Mouse (Mus musculus): ENCODE data around the gene Clasp2. TPM values are rescaled to one million over a fixed set of nuclear protein-coding genes. Genes with fewer than 3 reads are reported as not detected.

Gene Clasp2
- total RNA-seq, 2 experiments from 2014 or later: 212 TPM

- TF ChIP-seq CTCF (IDR thresholded peaks at IDR 0.05): no peak
- Histone ChIP-seq H3K27ac (no peak overlapping the region), H3K4me3 (no peak overlapping the region)
- no peak for DNase-seq (ENCODE audit: extremely low spot score in 1 of 2, low spot score in 2 of 2)
- intact Hi-C loops (cut with DNase I): no loop called here
These were observed 181.4 kb downstream of the Clasp2 start for GRCm38 (mm10) chr9:113922677-113923076.

GRCm38 (mm10) chr9:113924883-113925282 lies 183.6 kb downstream of the Clasp2 start:
- no peak overlapping the region for H3K27ac ChIP-seq
- TF ChIP-seq CTCF (IDR thresholded peaks at IDR 0.05): no peak
- intact Hi-C loops (cut with DNase I): no loop called here
- DNase-seq (ENCODE audit: extremely low spot score in 1 of 2, low spot score in 2 of 2): no peak
- H3K4me3 ChIP-seq: no peak overlapping the region

- TF ChIP-seq CTCF (IDR thresholded peaks at IDR 0.05): no peak
- intact Hi-C loops (cut with DNase I): no loop called here
- H3K27ac ChIP-seq: no peak overlapping the region
- no peak for DNase-seq (ENCODE audit: extremely low spot score in 1 of 2, low spot score in 2 of 2)
- H3K4me3 ChIP-seq: no peak overlapping the region
These were observed 187.3 kb downstream of the Clasp2 start for GRCm38 (mm10) chr9:113928591-113928990.

- DNase-seq (ENCODE audit: extremely low spot score in 1 of 2, low spot score in 2 of 2): no peak
- no peak for TF ChIP-seq CTCF (IDR thresholded peaks at IDR 0.05)
- no peak overlapping the region for H3K27ac ChIP-seq
- H3K4me3 ChIP-seq: no peak overlapping the region
- intact Hi-C loops (cut with DNase I): no loop called here
These were observed 188.4 kb downstream of the Clasp2 start for GRCm38 (mm10) chr9:113929676-113930075.

GRCm38 (mm10) chr9:113930534-113931374 lies 189.5 kb downstream of the Clasp2 start, which contains the start of gene Ubp1:
TSS of gene Ubp1 (plus strand) at chr9:113930934.
- intact Hi-C loops (cut with DNase I): no loop called here
- peak within 1 kb of the TSS; percentile 87 for H3K27ac ChIP-seq
- TF ChIP-seq CTCF (IDR thresholded peaks at IDR 0.05): no peak
- H3K4me3 ChIP-seq: peak within 1 kb of the TSS; percentile 84
- peak; percentile 94 to 97 for DNase-seq (ENCODE audit: extremely low spot score in 1 of 2, low spot score in 2 of 2)

- intact Hi-C loops (cut with DNase I): no loop called here
- Histone ChIP-seq H3K4me3 (peak overlapping the region; percentile 84), H3K27ac (peak overlapping the region; percentile 61)
- no peak for TF ChIP-seq CTCF (IDR thresholded peaks at IDR 0.05)
- DNase-seq (ENCODE audit: extremely low spot score in 1 of 2, low spot score in 2 of 2): peak; percentile 26 to 37
These were observed 190.3 kb downstream of the Clasp2 start for GRCm38 (mm10) chr9:113931375-113932099.

- DNase-seq (ENCODE audit: extremely low spot score in 1 of 2, low spot score in 2 of 2): no peak
- H3K27ac ChIP-seq: peak overlapping the region; percentile 61; the same call in 1 of the 2 replicates
- no peak for TF ChIP-seq CTCF (IDR thresholded peaks at IDR 0.05)
- intact Hi-C loops (cut with DNase I): no loop called here
- H3K4me3 ChIP-seq: peak overlapping the region; percentile 84
These were observed 190.8 kb downstream of the Clasp2 start for GRCm38 (mm10) chr9:113932100-113932470.

GRCm38 (mm10) chr9:113932501-113932900 lies 191.2 kb downstream of the Clasp2 start:
- Histone ChIP-seq H3K27ac (peak overlapping the region; percentile 61; the same call in 1 of the 2 replicates), H3K4me3 (peak overlapping the region; percentile 84)
- no peak for TF ChIP-seq CTCF (IDR thresholded peaks at IDR 0.05)
- intact Hi-C loops (cut with DNase I): no loop called here
- DNase-seq (ENCODE audit: extremely low spot score in 1 of 2, low spot score in 2 of 2): no peak

- no peak for DNase-seq (ENCODE audit: extremely low spot score in 1 of 2, low spot score in 2 of 2)
- no peak overlapping the region for H3K4me3 ChIP-seq
- no peak overlapping the region for H3K27ac ChIP-seq
- TF ChIP-seq CTCF (IDR thresholded peaks at IDR 0.05): no peak
- intact Hi-C loops (cut with DNase I): no loop called here
These were observed 194.4 kb downstream of the Clasp2 start for GRCm38 (mm10) chr9:113935638-113936037.

GRCm38 (mm10) chr9:113939063-113939850 lies 198.0 kb downstream of the Clasp2 start:
- H3K27ac ChIP-seq: peak overlapping the region; percentile 30; the same call in 1 of the 2 replicates
- TF ChIP-seq CTCF (IDR thresholded peaks at IDR 0.05): no peak
- H3K4me3 ChIP-seq: no peak overlapping the region
- peak in 1 of 2 experiments; percentile 18 for DNase-seq (ENCODE audit: extremely low spot score in 1 of 2, low spot score in 2 of 2)
- intact Hi-C loops (cut with DNase I): no loop called here

- no peak for TF ChIP-seq CTCF (IDR thresholded peaks at IDR 0.05)
- intact Hi-C loops (cut with DNase I): no loop called here
- no peak overlapping the region for H3K27ac ChIP-seq
- no peak overlapping the region for H3K4me3 ChIP-seq
- no peak for DNase-seq (ENCODE audit: extremely low spot score in 1 of 2, low spot score in 2 of 2)
These were observed 200.0 kb downstream of the Clasp2 start for GRCm38 (mm10) chr9:113941103-113941805.
